Mouse (Mus musculus): ENCODE data around the gene Heyl.

GRCm38 (mm10) chr4:123202094-123202420 lies 31.3 kb upstream of the Heyl start:
- TF ChIP-seq EP300 (IDR thresholded peaks at IDR 0.05; ENCODE audit: low read depth) = no peak
- no peak for TF ChIP-seq CTCF (IDR thresholded peaks at IDR 0.05; ENCODE audit: low read depth)

Data from heart, postnatal 0 days (tissue).